Mouse (Mus musculus): ENCODE results near the gene Zic2.

- TF ChIP-seq POLR2A (IDR thresholded peaks at IDR 0.05; ENCODE audit: borderline replicate concordance, extremely low read depth, low read depth, low read length) (no peak), CTCF (IDR thresholded peaks at IDR 0.05; ENCODE audit: insufficient read depth, low read length) (no peak)
Observed at GRCm38 (mm10) chr14:122464351-122464762, 10.9 kb upstream of the Zic2 start.
